Mouse (Mus musculus): ENCODE results near the gene Gm20765. TPM values are rescaled to one million over a fixed set of nuclear protein-coding genes. Genes with fewer than 3 reads are reported as not detected.
"Not testable (repeated sequence)": the region's sequence is repeated elsewhere in the genome, so short reads cannot be mapped to it uniquely, and the experiment has no call there.

The Gm20765 gene
- not detected in 2 replicates for polyA plus RNA-seq (2014; fragmentation: Nextera tagmentation; extraction: Ambion mirVana)

DNA sequence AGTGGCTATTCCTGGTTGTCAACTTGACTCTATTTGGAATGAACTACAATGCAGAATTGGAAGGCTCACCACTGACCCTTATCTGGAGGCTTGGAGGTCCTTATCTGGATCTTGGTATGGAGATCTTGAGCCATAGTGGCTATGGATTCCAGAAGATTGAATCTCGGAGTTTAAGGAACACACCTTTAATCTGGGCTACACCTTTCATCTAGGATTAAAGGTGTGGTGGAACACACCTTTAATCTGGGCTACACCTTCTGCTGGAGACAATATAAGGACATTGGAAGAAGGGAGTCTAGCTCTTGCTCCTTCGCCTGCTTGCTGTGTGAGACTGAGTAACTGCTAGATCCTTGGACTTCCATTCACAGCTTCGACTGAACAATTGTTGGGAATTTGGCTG lies at the start of gene Gm20765:
TSS of gene Gm20765 (plus strand) at position 301 of the 400 bp plus-strand sequence.
- H3K27ac ChIP-seq (ENCODE audit: low read depth, low read length); H3K36me3 ChIP-seq (ENCODE audit: control insufficient read depth, insufficient read depth, low read length); H3K9me3 ChIP-seq (ENCODE audit: control insufficient read depth, low read length); H3K4me1 ChIP-seq (ENCODE audit: control insufficient read depth, insufficient read depth, low read length); H3K4me3 ChIP-seq (ENCODE audit: low read depth, low read length); H3K27me3 ChIP-seq (ENCODE audit: control insufficient read depth, insufficient read depth, low read length); H3K9ac ChIP-seq (ENCODE audit: low read length); H3K4me2 ChIP-seq (ENCODE audit: low read depth); DNase-seq (ENCODE audit: low spot score); ATAC-seq (ENCODE audit: insufficient read depth, low FRiP score, low TSS enrichment): not testable (repeated sequence)
- WGBS, result no CpG with 5 or more reads among the region's 3 CpGs

DNA sequence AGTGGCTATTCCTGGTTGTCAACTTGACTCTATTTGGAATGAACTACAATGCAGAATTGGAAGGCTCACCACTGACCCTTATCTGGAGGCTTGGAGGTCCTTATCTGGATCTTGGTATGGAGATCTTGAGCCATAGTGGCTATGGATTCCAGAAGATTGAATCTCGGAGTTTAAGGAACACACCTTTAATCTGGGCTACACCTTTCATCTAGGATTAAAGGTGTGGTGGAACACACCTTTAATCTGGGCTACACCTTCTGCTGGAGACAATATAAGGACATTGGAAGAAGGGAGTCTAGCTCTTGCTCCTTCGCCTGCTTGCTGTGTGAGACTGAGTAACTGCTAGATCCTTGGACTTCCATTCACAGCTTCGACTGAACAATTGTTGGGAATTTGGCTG lies 42.6 kb upstream of the Gm20765 start, which contains the start of gene Gm21293:
TSS of gene Gm21293 (plus strand) at position 301 of the 400 bp plus-strand sequence.
- not testable (repeated sequence) for ATAC-seq (ENCODE audit: insufficient read depth, low FRiP score, low TSS enrichment); H3K27ac ChIP-seq (ENCODE audit: low read depth, low read length); H3K27me3 ChIP-seq (ENCODE audit: control insufficient read depth, insufficient read depth, low read length); H3K36me3 ChIP-seq (ENCODE audit: control insufficient read depth, insufficient read depth, low read length); H3K4me1 ChIP-seq (ENCODE audit: control insufficient read depth, insufficient read depth, low read length); DNase-seq (ENCODE audit: low spot score); H3K4me3 ChIP-seq (ENCODE audit: low read depth, low read length); H3K9me3 ChIP-seq (ENCODE audit: control insufficient read depth, low read length); H3K9ac ChIP-seq (ENCODE audit: low read length); H3K4me2 ChIP-seq (ENCODE audit: low read depth)
- no CpG with 5 or more reads among the region's 3 CpGs for WGBS

DNA sequence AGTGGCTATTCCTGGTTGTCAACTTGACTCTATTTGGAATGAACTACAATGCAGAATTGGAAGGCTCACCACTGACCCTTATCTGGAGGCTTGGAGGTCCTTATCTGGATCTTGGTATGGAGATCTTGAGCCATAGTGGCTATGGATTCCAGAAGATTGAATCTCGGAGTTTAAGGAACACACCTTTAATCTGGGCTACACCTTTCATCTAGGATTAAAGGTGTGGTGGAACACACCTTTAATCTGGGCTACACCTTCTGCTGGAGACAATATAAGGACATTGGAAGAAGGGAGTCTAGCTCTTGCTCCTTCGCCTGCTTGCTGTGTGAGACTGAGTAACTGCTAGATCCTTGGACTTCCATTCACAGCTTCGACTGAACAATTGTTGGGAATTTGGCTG lies 34.1 kb upstream of the Gm20765 start, which contains the start of gene Gm6763:
TSS of gene Gm6763 (plus strand) at position 301 of the 400 bp plus-strand sequence.
- H3K9me3 ChIP-seq (ENCODE audit: control insufficient read depth, low read length); H3K27me3 ChIP-seq (ENCODE audit: control insufficient read depth, insufficient read depth, low read length); H3K4me2 ChIP-seq (ENCODE audit: low read depth); DNase-seq (ENCODE audit: low spot score); H3K4me3 ChIP-seq (ENCODE audit: low read depth, low read length); H3K9ac ChIP-seq (ENCODE audit: low read length); H3K27ac ChIP-seq (ENCODE audit: low read depth, low read length); H3K36me3 ChIP-seq (ENCODE audit: control insufficient read depth, insufficient read depth, low read length); ATAC-seq (ENCODE audit: insufficient read depth, low FRiP score, low TSS enrichment); H3K4me1 ChIP-seq (ENCODE audit: control insufficient read depth, insufficient read depth, low read length): not testable (repeated sequence)
- WGBS, result no CpG with 5 or more reads among the region's 3 CpGs

DNA sequence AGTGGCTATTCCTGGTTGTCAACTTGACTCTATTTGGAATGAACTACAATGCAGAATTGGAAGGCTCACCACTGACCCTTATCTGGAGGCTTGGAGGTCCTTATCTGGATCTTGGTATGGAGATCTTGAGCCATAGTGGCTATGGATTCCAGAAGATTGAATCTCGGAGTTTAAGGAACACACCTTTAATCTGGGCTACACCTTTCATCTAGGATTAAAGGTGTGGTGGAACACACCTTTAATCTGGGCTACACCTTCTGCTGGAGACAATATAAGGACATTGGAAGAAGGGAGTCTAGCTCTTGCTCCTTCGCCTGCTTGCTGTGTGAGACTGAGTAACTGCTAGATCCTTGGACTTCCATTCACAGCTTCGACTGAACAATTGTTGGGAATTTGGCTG lies 25.6 kb upstream of the Gm20765 start, which contains the start of gene Gm8764:
TSS of gene Gm8764 (plus strand) at position 301 of the 400 bp plus-strand sequence.
- H3K4me2 ChIP-seq (ENCODE audit: low read depth); H3K27ac ChIP-seq (ENCODE audit: low read depth, low read length); DNase-seq (ENCODE audit: low spot score); H3K9ac ChIP-seq (ENCODE audit: low read length); ATAC-seq (ENCODE audit: insufficient read depth, low FRiP score, low TSS enrichment); H3K9me3 ChIP-seq (ENCODE audit: control insufficient read depth, low read length); H3K4me3 ChIP-seq (ENCODE audit: low read depth, low read length); H3K27me3 ChIP-seq (ENCODE audit: control insufficient read depth, insufficient read depth, low read length); H3K36me3 ChIP-seq (ENCODE audit: control insufficient read depth, insufficient read depth, low read length); H3K4me1 ChIP-seq (ENCODE audit: control insufficient read depth, insufficient read depth, low read length): not testable (repeated sequence)
- WGBS, result no CpG with 5 or more reads among the region's 3 CpGs

DNA sequence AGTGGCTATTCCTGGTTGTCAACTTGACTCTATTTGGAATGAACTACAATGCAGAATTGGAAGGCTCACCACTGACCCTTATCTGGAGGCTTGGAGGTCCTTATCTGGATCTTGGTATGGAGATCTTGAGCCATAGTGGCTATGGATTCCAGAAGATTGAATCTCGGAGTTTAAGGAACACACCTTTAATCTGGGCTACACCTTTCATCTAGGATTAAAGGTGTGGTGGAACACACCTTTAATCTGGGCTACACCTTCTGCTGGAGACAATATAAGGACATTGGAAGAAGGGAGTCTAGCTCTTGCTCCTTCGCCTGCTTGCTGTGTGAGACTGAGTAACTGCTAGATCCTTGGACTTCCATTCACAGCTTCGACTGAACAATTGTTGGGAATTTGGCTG lies 17.1 kb upstream of the Gm20765 start, which contains the start of gene Gm21304:
TSS of gene Gm21304 (plus strand) at position 301 of the 400 bp plus-strand sequence.
- H3K4me3 ChIP-seq (ENCODE audit: low read depth, low read length); H3K36me3 ChIP-seq (ENCODE audit: control insufficient read depth, insufficient read depth, low read length); DNase-seq (ENCODE audit: low spot score); ATAC-seq (ENCODE audit: insufficient read depth, low FRiP score, low TSS enrichment); H3K9ac ChIP-seq (ENCODE audit: low read length); H3K9me3 ChIP-seq (ENCODE audit: control insufficient read depth, low read length); H3K4me1 ChIP-seq (ENCODE audit: control insufficient read depth, insufficient read depth, low read length); H3K27me3 ChIP-seq (ENCODE audit: control insufficient read depth, insufficient read depth, low read length); H3K4me2 ChIP-seq (ENCODE audit: low read depth); H3K27ac ChIP-seq (ENCODE audit: low read depth, low read length): not testable (repeated sequence)
- WGBS, result no CpG with 5 or more reads among the region's 3 CpGs

DNA sequence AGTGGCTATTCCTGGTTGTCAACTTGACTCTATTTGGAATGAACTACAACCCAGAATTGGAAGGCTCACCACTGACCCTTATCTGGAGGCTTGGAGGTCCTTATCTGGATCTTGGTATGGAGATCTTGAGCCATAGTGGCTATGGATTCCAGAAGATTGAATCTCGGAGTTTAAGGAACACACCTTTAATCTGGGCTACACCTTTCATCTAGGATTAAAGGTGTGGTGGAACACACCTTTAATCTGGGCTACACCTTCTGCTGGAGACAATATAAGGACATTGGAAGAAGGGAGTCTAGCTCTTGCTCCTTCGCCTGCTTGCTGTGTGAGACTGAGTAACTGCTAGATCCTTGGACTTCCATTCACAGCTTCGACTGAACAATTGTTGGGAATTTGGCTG lies 8.6 kb upstream of the Gm20765 start, which contains the start of gene Gm21312:
TSS of gene Gm21312 (plus strand) at position 301 of the 400 bp plus-strand sequence.
- not testable (repeated sequence) for H3K27ac ChIP-seq (ENCODE audit: low read depth, low read length); H3K4me2 ChIP-seq (ENCODE audit: low read depth); H3K36me3 ChIP-seq (ENCODE audit: control insufficient read depth, insufficient read depth, low read length); H3K9me3 ChIP-seq (ENCODE audit: control insufficient read depth, low read length); DNase-seq (ENCODE audit: low spot score); H3K4me1 ChIP-seq (ENCODE audit: control insufficient read depth, insufficient read depth, low read length); H3K27me3 ChIP-seq (ENCODE audit: control insufficient read depth, insufficient read depth, low read length); H3K9ac ChIP-seq (ENCODE audit: low read length); ATAC-seq (ENCODE audit: insufficient read depth, low FRiP score, low TSS enrichment); H3K4me3 ChIP-seq (ENCODE audit: low read depth, low read length)
- WGBS, result no CpG with 5 or more reads among the region's 3 CpGs

DNA sequence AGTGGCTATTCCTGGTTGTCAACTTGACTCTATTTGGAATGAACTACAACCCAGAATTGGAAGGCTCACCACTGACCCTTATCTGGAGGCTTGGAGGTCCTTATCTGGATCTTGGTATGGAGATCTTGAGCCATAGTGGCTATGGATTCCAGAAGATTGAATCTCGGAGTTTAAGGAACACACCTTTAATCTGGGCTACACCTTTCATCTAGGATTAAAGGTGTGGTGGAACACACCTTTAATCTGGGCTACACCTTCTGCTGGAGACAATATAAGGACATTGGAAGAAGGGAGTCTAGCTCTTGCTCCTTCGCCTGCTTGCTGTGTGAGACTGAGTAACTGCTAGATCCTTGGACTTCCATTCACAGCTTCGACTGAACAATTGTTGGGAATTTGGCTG lies 8.4 kb downstream of the Gm20765 start, which contains the start of gene Gm4340:
TSS of gene Gm4340 (plus strand) at position 301 of the 400 bp plus-strand sequence.
- not testable (repeated sequence) for H3K4me2 ChIP-seq (ENCODE audit: low read depth); H3K4me3 ChIP-seq (ENCODE audit: low read depth, low read length); H3K36me3 ChIP-seq (ENCODE audit: control insufficient read depth, insufficient read depth, low read length); H3K9me3 ChIP-seq (ENCODE audit: control insufficient read depth, low read length); H3K27ac ChIP-seq (ENCODE audit: low read depth, low read length); DNase-seq (ENCODE audit: low spot score); H3K27me3 ChIP-seq (ENCODE audit: control insufficient read depth, insufficient read depth, low read length); ATAC-seq (ENCODE audit: insufficient read depth, low FRiP score, low TSS enrichment); H3K9ac ChIP-seq (ENCODE audit: low read length); H3K4me1 ChIP-seq (ENCODE audit: control insufficient read depth, insufficient read depth, low read length)
- WGBS, result no CpG with 5 or more reads among the region's 3 CpGs

DNA sequence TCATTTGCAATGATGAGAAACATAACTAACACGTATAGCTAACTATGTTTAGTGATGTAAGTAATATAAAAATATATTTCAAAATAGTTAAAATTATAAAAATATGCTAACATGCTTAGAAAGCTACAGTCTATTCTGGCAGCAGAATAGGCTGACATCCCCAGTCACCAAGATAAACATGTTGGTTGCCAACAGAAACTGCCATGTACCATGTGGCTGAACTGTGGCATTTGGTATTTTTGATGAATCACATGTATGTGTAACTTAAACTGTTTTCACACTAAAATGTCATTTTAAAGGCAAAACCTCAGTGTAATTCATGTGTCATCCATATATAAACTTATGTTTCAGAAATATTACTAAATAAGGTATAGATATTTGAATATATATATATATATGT lies 24.3 kb downstream of the Gm20765 start:
- no peak for DNase-seq (ENCODE audit: low spot score)
- no peak overlapping the region for H3K27ac ChIP-seq (ENCODE audit: low read depth, low read length)
- no peaks in the 10 kb centered on the region for H3K36me3 ChIP-seq (ENCODE audit: control insufficient read depth, insufficient read depth, low read length)
- WGBS, result 91% methylated on average over 1 of the region's 1 CpGs
- no peak for ATAC-seq (ENCODE audit: insufficient read depth, low FRiP score, low TSS enrichment)
- no peaks in the 10 kb centered on the region for H3K4me1 ChIP-seq (ENCODE audit: control insufficient read depth, insufficient read depth, low read length)
- no peak overlapping the region for H3K4me3 ChIP-seq (ENCODE audit: low read depth, low read length)
- H3K4me2 ChIP-seq (ENCODE audit: low read depth), result no peak overlapping the region
- H3K9me3 ChIP-seq (ENCODE audit: control insufficient read depth, low read length), result no peaks in the 10 kb centered on the region
- no peak overlapping the region for H3K9ac ChIP-seq (ENCODE audit: low read length)
- no peaks in the 10 kb centered on the region for H3K27me3 ChIP-seq (ENCODE audit: control insufficient read depth, insufficient read depth, low read length)

DNA sequence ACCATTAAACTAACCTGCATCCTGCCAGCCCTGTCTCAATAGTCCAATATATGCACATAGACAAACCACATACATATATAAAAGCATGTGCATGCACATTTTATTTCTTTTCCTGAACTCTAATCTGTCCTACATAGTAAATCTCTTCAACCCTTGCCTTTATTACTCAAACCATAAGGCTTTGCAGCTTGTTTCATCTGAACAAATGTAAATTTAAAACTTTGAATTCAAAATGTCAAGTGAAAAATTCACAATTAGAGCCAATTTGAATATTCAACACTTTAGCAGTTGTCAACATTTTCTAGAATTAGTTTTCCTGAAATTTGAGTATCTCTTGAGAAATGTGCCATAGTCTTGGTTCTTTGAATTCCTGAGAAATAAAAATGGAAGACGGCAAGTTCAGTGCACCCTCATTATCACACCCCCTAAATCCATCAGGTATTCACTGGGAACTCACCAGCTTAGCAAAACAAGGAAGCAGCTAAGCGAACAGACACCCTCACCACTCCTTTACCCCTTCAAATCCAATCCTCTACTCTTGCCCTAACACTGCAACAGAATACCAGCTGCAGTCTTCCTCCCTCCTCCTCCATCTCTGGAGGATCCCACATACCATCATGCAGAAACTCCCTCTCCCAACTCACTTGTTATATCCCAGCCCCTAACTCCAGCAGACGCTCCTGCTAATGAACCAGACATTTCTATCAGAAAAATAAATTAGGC lies 25.1 kb downstream of the Gm20765 start:
- DNase-seq (ENCODE audit: low spot score) (no peak), ATAC-seq (ENCODE audit: insufficient read depth, low FRiP score, low TSS enrichment) (no peak)
- Histone ChIP-seq H3K9me3 (ENCODE audit: control insufficient read depth, low read length) (no peaks in the 10 kb centered on the region), H3K27ac (ENCODE audit: low read depth, low read length) (no peak overlapping the region), H3K4me3 (ENCODE audit: low read depth, low read length) (no peak overlapping the region), H3K9ac (ENCODE audit: low read length) (no peak overlapping the region), H3K4me1 (ENCODE audit: control insufficient read depth, insufficient read depth, low read length) (no peaks in the 10 kb centered on the region), H3K4me2 (ENCODE audit: low read depth) (no peak overlapping the region), H3K27me3 (ENCODE audit: control insufficient read depth, insufficient read depth, low read length) (no peaks in the 10 kb centered on the region), H3K36me3 (ENCODE audit: control insufficient read depth, insufficient read depth, low read length) (no peaks in the 10 kb centered on the region)
- WGBS, result 76% methylated on average over 3 of the region's 3 CpGs

All from neural tube, embryonic 11.5 days (tissue).